Mouse (Mus musculus) kidney, postnatal 10 days (tissue): ENCODE results near the gene Samd4.

Experiments used
- DNase-seq: peaks from one replicate; pipeline ENCODE4 v3.0.0; 2021; ENCODE audit warnings: mixed read lengths

The Samd4 gene

DNA sequence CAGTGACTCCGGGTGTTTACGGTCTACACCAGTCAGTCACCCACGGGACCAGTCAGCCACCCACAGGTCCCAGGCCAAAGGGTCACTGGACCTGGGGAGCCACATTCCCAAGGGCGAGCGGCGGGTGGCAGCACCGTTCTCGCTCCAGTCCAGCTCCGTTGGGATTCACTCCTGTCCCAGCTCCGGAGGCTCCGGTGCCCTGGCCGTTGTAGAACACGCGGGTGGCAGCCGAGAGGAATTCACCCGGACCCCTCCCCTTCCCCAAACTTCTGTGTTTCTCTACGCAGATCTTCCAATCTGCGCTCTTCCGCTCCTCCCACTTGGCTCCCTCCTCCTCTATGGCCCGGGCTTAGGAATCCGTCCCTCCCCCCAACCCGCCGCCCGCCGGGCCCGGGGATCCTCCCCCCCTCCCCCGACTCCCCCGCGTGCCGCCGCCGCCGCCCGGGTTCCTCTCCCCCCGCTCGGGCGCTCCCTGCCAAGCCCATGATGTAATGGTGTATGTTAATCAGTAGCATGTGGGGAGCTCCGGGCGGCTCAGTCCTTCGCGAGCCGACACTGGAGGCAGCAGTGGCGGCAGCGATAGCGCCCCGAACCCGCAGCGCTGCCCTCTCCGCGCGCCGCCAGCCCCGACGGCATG is at the start of gene Samd4:
Samd4 (plus strand) TSS at position 424 of the 637 bp plus-strand sequence.
- DNase-seq: peak; percentile 91

GRCm38 (mm10) chr14:46839326-46839725 is 43.3 kb upstream of the Samd4 start:
- DNase-seq: no peak

GRCm38 (mm10) chr14:46845706-46846105 is 36.9 kb upstream of the Samd4 start:
- DNase-seq: no peak

DNA sequence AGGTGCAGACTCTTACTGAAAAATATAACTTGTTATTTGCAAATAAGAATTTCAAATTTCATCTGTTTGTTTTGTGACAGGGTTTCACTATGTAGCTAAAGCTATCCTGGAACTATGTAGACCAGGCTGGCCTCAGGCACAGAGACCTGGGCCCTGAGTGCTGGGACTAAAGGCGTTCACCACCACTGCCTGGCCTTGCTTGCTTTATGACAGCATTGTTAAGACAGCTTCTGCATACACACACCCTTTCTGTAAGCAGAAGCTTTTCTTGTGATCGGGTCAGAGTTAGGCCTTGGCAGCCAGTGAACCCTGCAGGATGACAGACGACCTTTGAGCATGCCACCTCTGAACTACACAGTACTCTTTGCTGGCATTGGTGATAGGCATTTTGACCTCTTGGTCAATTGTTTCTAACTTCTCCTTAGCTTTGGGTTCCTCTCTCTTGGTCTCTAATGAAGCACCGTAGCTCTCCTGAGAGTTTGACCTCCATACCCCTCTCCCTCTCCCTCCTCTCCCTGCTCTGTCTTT is 34.5 kb upstream of the Samd4 start:
- no peak for DNase-seq

DNA sequence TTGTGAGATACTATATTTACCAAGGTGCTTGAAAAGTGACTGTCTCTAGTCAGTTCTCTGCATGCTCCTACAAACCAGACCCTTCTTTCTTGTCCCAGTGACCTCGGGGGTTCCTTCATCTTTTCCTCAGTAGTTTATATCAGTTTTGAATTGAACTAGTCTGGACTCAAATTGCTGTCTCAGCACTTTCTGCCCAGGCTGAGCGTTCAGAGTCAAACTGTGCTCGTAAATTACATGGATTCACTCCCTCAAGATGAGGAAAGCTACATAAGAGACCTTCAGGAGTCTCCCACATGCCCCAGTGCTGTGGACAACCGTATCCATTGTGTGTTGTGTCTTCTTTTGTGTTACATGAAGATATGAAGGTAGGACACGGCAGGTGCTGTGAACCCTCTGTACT is 33.9 kb upstream of the Samd4 start:
- no peak for DNase-seq

GRCm38 (mm10) chr14:46849769-46850168 is 32.9 kb upstream of the Samd4 start:
- DNase-seq: no peak

DNA sequence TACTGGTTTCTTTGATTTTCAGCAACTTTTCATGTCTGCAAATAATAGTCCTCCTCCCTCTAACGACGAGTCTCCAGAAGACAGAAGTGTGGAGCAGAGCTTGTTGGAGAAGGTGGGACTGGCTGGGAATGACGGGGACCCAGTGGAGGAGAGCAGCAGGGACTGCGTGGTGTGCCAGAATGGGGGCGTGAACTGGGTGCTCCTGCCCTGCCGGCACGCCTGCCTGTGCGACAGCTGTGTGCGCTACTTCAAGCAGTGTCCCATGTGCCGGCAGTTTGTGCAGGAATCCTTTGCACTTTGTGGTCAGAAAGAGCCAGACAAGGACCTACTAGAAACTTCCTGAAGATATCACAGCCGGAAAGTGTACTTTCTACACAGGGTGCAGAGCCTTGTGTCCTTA is 29.0 kb upstream of the Samd4 start:
- no peak for DNase-seq

DNA sequence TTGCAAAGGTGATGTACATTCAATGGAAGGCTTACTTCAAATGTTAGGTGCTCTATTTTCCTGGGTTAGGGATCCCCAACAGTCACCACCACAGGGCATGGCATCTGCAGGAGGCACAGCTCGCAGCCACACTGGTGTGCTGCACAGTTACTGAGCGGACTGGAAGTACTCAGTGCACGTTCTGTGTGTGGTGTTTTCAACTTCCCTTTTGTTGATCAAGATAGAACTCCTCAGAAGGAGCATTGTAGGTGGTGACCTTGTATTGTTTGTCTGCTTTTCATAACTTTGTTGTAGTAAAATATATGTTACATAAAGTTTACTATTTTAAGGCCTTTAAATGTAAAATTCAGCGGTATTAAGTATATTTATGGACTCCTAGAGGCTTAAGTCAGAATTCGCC is 19.7 kb upstream of the Samd4 start:
- DNase-seq: no peak

- DNase-seq: peak; percentile 83
Observed at GRCm38 (mm10) chr14:46880935-46881334, 1.7 kb upstream of the Samd4 start.

DNA sequence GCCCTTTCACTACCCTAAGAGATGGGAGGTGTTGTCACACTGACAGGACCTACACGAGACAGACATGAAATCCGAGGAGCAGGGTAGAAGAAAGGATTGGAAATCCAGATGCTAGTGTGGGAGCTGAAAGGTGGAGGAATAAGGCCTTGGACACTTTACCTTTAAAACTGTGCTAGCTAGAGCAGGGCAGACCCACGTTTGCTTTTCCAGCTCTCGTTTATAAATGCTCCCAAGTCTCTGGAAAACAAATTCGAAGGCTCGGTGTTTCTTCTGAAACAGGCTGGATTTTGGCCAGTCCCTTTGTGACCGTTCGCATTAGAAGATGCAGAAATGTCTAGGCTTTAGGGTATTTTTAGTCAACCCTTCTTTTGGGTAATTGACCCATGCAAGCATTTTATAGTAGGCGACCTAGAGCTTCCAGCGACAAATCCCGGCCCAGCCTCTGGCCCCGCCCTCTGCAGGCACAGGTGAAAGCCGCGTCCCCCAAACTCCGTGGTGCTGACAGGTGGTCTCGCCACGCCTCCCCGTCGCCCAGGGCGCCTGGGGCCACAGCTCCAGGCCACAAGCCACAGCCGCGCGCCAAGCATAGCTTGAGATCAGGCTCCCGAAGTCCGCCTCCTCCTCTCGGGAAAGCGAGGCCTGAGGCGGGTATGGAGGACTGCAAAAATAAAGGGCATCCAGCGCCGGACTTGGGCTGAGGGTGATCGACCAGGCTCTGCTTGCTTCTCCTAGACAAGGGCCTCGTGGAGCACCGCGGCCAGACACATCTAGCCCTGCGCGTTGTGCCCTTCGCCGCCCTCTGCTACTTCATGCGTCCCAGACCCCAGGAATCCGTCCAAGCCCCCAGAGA is 848 bp upstream of the Samd4 start:
- DNase-seq: no peak

DNA sequence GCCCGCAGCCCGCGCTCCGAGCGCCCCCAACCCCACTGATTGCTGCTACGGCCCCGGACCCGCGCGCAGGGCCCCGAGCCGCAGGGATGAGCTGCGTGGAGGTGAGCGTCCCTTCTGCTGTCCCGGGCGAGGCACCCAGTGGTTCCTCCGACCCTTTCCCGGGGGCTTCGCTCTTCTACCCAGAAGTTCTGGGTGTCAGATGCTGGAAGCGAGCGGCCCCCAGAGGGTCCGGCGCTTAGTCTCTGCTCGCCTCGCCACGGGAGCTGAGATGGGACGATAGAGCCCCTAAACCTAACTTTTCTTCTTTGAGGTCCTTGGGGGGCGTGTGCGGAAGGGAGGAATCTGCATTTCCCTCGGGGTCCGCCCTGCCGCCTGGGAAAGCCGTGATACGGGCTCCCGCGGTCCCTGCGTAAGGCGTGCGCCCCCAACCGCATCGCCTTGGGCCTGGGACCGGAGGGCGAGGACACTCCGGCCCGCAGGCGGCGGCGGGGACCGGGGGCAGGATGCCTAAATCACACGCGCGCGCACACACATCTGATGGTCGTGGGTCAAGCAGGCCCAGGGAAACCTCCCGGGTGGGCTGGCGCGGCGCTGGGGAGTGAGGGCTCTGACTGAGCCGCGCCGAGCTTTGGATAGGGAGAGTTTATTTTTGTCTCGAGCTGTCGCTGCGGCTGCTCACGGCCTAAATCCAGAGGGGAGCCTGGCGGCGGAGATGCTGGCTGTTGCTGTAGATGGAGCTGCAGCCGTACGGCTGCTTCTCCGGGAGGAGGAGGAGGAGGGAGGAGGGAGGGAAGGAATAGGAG is 615 bp downstream of the Samd4 start:
- peak; percentile 78 for DNase-seq

DNA sequence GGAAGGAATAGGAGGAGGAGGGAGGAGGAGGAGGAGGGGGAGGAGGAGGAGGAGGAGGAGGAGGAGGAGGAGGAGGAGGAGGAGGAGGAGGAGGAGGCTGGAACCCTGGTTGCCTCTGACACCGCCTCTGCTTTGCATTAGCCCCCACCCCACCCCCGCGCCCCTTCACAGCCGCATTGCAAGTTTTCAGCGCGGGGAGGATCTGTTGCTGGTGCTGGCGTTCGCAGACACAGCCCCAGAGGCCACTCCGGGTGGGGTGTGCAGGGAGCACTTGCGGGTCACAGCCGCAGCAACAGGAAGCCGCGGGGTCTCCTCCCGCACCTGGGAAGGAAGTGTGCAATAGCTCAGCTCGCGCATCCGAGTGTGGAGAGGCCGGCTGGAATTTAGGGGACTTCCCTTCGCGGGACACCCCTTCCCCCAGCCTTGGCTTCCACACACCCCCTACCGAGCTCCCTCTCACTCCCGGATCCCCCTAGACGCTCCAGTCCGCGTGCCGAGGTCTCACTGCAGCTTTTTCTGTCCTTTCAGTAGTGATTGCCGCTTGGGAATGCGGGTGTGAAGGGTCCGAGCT is 1.3 kb downstream of the Samd4 start:
- DNase-seq: peak; percentile 67

DNA sequence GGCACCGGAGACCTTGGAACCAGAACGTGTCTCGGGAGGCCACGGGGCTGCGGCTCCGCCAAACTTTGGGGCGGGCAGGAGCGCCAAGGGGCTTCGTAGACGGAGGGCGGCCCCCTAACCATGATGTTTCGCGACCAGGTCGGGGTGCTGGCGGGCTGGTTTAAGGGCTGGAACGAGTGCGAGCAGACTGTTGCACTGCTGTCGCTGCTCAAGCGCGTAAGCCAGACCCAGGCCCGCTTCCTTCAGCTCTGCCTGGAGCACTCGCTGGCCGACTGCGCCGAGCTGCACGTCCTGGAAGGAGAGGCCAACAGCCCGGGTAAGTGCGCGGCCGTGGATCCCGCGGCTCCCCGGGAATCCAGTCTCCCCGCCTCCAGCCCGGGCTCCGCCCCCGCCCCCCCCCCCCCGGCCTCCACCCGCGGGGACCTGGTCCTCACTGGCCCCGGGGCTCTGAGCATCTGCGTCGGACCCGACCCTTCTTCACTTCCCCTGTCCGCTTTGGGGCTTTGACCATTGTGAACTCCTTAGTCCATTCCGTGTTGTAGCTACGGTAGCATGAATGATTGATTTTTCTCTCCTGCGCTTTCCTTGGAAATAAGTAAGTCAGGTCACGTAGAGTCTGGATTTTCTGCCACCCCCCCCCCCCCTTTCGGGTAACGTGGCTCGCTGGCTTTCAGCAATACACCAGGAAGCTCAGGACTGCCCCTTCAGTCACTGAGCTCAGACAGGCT is 2.2 kb downstream of the Samd4 start:
- peak; percentile 81 for DNase-seq

- no peak for DNase-seq
Observed at GRCm38 (mm10) chr14:46885429-46885755, 2.7 kb downstream of the Samd4 start.

- DNase-seq: peak; percentile 70
Observed at GRCm38 (mm10) chr14:46885891-46886301, 3.2 kb downstream of the Samd4 start.

DNA sequence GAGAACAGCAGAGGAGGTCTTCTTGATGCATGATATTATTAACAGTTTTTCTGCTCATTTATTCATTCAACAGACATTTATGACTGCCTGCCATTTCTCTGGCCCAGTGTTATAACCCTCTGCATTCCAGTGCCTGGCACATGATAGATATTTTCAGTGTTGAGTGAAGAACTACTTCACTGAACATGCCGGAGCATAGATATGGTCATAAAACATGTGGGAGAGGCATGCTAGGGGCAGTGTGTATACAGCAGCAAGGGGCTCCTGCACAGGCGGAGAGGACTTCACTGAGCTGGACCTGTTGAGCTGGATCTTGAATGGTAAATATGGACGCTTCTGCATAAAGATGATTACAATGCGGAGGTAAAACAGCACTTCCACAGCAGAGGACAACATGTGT is 6.4 kb downstream of the Samd4 start:
- no peak for DNase-seq

GRCm38 (mm10) chr14:46893961-46894360 is 11.3 kb downstream of the Samd4 start:
- no peak for DNase-seq

GRCm38 (mm10) chr14:46897953-46898352 is 15.3 kb downstream of the Samd4 start:
- DNase-seq: no peak

DNA sequence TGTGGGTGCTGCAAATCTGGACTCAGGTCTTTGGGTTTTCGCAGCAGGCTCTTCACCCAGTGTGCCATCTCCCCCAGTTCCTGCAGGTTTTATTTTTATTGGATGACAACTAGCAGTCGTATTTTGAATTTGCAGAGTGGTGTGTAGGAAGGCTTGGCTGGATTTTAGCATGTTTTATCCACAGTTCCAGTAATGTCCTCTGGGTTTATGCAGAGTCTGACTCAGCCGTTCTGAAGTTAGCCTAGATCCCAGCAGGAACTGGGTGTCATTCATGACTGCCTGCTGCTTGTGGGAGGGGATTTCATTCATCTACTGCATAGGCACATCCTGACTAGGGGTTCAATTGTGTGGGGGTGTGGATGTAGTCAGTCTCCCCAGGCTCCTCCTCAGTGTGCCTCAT is 16.0 kb downstream of the Samd4 start:
- DNase-seq: no peak

GRCm38 (mm10) chr14:46902498-46903087 is 19.9 kb downstream of the Samd4 start:
- no peak for DNase-seq

- no peak for DNase-seq
Observed at GRCm38 (mm10) chr14:46904276-46904675, 21.6 kb downstream of the Samd4 start.

DNA sequence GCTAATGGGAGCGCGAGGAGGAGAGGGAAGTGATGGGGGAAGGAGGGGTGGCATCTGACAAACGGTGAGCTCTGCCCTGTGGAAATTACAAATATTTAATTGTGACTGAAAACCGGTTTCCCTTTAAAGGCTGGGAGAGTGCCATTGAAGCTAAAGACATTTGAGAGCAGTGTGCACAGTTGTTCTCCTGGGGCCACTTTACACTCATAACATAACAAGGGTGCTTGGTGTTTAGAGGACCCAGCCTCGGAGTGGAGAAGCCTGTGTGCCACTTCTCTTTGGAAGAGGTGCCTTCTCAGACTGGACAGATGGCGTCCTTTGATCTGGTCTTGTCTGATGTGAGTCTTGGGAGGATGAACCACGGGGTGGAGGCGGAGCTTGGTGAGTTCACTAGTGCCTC is 26.2 kb downstream of the Samd4 start:
- DNase-seq: no peak
